In genomic region chr9:65583045-65583444, GRCm38 (mm10) we compare ENCODE assay signal across 9 mouse cellular contexts. TPM values are rescaled to one million over a fixed set of nuclear protein-coding genes. Genes with fewer than 3 reads are reported as not detected.
DNase-seq lines count a peak whose midpoint lies in the region; TF ChIP-seq lines count a peak whose summit lies in the region.
"Had no signal": no experiment of that assay in that cellular context is flagged by ENCODE, and none has a peak within 500 bp of the region (broad histone marks: within the 10 kb centered on the region; RNA-seq: fewer than 3 reads in every experiment).

No protein-coding gene starts in this region.

- H3K9me3 ChIP-seq in limb, embryonic 10.5 days (replicated peaks) = no peaks in the 10 kb centered on the region

- H3K36me3 ChIP-seq in limb, embryonic 10.5 days = no peaks in the 10 kb centered on the region

- TF ChIP-seq POLR2A in bone marrow macrophage, adult 2 months (IDR thresholded peaks at IDR 0.05; ENCODE audit: borderline replicate concordance, low read depth, low read length) = no peak

- 31% methylated on average over 8 of the region's 8 CpGs for WGBS in limb, embryonic 10.5 days

- peaks cover 7% of the 10 kb centered on the region for H3K4me1 ChIP-seq in bone marrow macrophage, adult 2 months (ENCODE audit: control insufficient read depth, insufficient read depth, low read length)
- peaks cover 41% of the 10 kb centered on the region for H3K4me1 ChIP-seq in limb, embryonic 10.5 days

- no peak for TF ChIP-seq CTCF in bone marrow macrophage, adult 2 months (IDR thresholded peaks at IDR 0.05; ENCODE audit: low read depth, low read length)

- DNase-seq in ES-CJ7 (ENCODE audit: low read depth, low spot score) = peak; percentile 77
- DNase-seq in limb, embryonic 10.5 days (ENCODE audit: low spot score) = no peak
- peak; percentile 54 to 55 for DNase-seq in spleen, adult 18-20 months
- no peak for DNase-seq in frontal cortex, postnatal 14 days (ENCODE audit: low spot score in 2 of 2)
- DNase-seq in layer of hippocampus, adult 9-11 months = no peak
- DNase-seq in adipocyte (ENCODE audit: low spot score) = no peak
- no peak for DNase-seq in urinary bladder, postnatal 10 days (ENCODE audit: low spot score)
- DNase-seq: cerebellum, adult 11 months had no signal

- no peak overlapping the region for H3K4me3 ChIP-seq in bone marrow macrophage, adult 2 months (ENCODE audit: insufficient read depth, low read length)
- H3K4me3 ChIP-seq in limb, embryonic 10.5 days = no peak overlapping the region

- no peaks in the 10 kb centered on the region for H3K27me3 ChIP-seq in limb, embryonic 10.5 days (ENCODE audit: low read depth, poor library complexity, severe bottlenecking)

- peak overlapping the region; percentile 78 for H3K27ac ChIP-seq in bone marrow macrophage, adult 2 months (ENCODE audit: insufficient read depth, low read depth, low read length)
- H3K27ac ChIP-seq in limb, embryonic 10.5 days = 0 out of 2 replicates have a peak overlapping the region, but pooled peaks have one; percentile 23

RNA-seq across cellular contexts. Expression of gene Plekho2, which starts 3.2 kb away (rescaled TPM):
- 193 and 213 TPM in 2 replicates for polyA plus RNA-seq in bone marrow macrophage, adult 2 months (2012; ENCODE audit: insufficient read depth, insufficient read length, missing spikeins)
- polyA plus RNA-seq in limb, embryonic 10.5 days (2016; fragmentation: Nextera tagmentation; extraction: Ambion mirVana) = 10.0 and 13.0 TPM in 2 replicates

RNA-seq across cellular contexts. Expression of gene Pif1, which starts 3.9 kb away (rescaled TPM):
- polyA plus RNA-seq in bone marrow macrophage, adult 2 months (2012; ENCODE audit: insufficient read depth, insufficient read length, missing spikeins) = 3.8 and 4.4 TPM in 2 replicates
- polyA plus RNA-seq in limb, embryonic 10.5 days (2016; fragmentation: Nextera tagmentation; extraction: Ambion mirVana) = 24.5 and 26.7 TPM in 2 replicates

RNA-seq across cellular contexts. Expression of gene Rbpms2, which starts 46.4 kb away (rescaled TPM):
- polyA plus RNA-seq in bone marrow macrophage, adult 2 months (2012; ENCODE audit: insufficient read depth, insufficient read length, missing spikeins) = not detected in 2 replicates
- polyA plus RNA-seq in limb, embryonic 10.5 days (2016; fragmentation: Nextera tagmentation; extraction: Ambion mirVana) = 33.5 and 40.4 TPM in 2 replicates

Comparison
In these comparisons a context has a peak if more than half of its experiments do, and no peak if none do; other contexts are left out.
1. DNase-seq: peak in ES-CJ7 (single experiment) and spleen, adult 18-20 months (2 of 2); none in limb, embryonic 10.5 days (single experiment), frontal cortex, postnatal 14 days (0 of 2), layer of hippocampus, adult 9-11 months (single experiment), adipocyte (single experiment) and urinary bladder, postnatal 10 days (single experiment).
2. RNA of gene Plekho2, which starts 3.2 kb away (polyA plus RNA-seq): 193 to 213 TPM in bone marrow macrophage, adult 2 months; 10.0 to 13.0 TPM in limb, embryonic 10.5 days; every median in the first group is over 10 times any median in the second.
3. RNA of gene Rbpms2, which starts 46.4 kb away (polyA plus RNA-seq): 33.5 to 40.4 TPM in limb, embryonic 10.5 days; not detected in bone marrow macrophage, adult 2 months; every median in the first group is over 10 times any median in the second.